Mouse (Mus musculus) heart, embryonic 16.5 days (tissue): ENCODE data around the gene Chordc1. TPM values are rescaled to one million over a fixed set of nuclear protein-coding genes. Genes with fewer than 3 reads are reported as not detected.

Source experiments
- polyA plus RNA-seq: library from polyadenylated mRNA; unstranded; fragments of >200 nt; fragmentation: Nextera tagmentation; extraction: Ambion mirVana; gene quantifications from 2 replicates; pipeline ENCODE4 v1.2.1, GENCODE M21; 2015

Gene Chordc1
- polyA plus RNA-seq, 1 experiment from 2014 or later, result 80.0 TPM

Other genes starting within 250 kb of the Chordc1 start
- gene Naalad2, start 110.9 kb downstream of the Chordc1 start, polyA plus RNA-seq, result 6.2 and 6.5 TPM in 2 replicates
- gene Ubtfl1, start 112.3 kb downstream of the Chordc1 start, polyA plus RNA-seq, result not detected in 2 replicates
- not detected in 2 replicates for gene Mbd3l2, start 138.5 kb downstream of the Chordc1 start, polyA plus RNA-seq
- gene Zfp558, start 186.1 kb downstream of the Chordc1 start, polyA plus RNA-seq, result 3.0 and 3.6 TPM in 2 replicates
- gene Mbd3l1, start 186.2 kb downstream of the Chordc1 start, polyA plus RNA-seq, result not detected in 2 replicates